Mouse (Mus musculus): Measurements from ENCODE around the gene Snx30.

The Snx30 gene

DNA sequence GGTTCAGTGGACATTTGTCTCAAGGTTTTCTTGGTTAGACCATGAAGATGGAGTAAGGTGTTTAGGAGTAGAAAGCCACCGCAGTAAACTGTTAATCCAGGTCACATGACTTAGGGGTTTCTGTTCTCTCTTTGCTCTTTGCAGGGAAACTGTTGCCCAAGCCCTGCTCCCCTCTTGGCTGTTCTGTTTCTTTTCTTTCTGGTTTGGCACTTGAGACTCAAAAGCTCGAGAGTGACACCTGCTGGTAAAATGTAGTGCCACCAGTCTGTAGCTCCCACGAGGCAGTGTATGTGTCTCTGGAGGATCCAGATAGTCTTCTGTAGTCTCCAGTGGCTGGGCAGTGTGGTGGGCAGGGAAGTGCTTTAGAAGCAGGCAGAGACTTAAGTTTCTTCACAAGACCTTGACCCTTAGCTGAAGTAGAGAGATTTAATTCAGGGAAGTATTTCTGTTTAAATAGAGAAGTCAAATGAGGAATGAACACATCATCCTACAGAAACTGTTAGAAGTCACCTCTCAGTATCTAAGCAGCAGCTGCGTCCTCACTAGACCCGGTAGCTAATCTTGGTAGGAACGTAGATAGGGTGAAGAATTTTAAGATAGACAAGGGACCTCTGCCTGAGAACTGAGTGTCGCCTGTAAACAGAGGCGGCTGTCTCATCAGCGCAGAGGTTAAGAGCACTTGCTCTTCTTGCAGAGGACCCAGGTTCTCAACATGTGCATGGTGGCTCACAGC lies 65.4 kb downstream of the Snx30 start:
- DNase-seq (ENCODE audit: low spot score in 2 of 2), result peak; percentile 55 to 78

DNA sequence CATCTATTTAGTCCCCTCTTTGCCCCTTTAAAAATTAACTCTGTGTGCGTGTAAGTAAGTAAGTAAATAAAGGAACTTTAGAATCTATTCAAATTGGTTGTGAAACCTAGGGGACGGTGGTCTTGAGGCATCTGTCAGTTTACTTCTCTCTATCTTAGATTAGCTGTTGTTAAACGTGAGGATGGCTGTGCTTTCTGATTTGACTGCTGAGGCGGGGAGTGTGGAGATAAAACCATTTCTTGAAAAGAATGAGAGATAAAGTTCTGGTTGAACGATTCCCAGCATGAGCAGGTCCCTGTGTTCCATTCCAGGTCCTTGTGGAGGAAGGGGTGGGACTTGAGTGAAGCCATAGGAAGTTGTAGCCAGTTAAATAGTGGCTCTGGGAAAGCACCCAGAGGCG lies 67.6 kb downstream of the Snx30 start:
- DNase-seq (ENCODE audit: low spot score in 2 of 2), result no peak

GRCm38 (mm10) chr4:59873830-59874229 lies 68.2 kb downstream of the Snx30 start:
- no peak for DNase-seq (ENCODE audit: low spot score in 2 of 2)

- no peak for DNase-seq (ENCODE audit: low spot score in 2 of 2)
These were observed 70.9 kb downstream of the Snx30 start for GRCm38 (mm10) chr4:59876570-59876969.

DNA sequence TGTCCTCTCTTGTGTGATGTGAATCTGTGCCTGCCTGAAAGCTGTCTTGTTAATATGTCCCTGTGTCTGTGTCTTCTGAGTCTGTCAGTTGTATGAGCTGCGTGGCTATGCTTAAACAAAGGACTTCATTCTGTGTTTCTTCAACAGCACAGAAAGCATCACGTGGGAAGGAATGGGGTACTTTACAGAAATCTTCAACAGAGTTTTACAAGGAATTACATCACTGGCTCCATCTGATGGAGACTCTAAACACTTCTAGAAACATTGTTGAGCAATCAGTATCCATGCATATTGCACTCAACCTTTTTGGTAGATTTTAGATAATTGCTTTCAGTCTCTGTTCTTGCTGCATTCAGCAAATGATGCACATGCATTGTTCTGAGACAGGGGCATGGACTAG lies 71.4 kb downstream of the Snx30 start:
- DNase-seq (ENCODE audit: low spot score in 2 of 2), result no peak

DNA sequence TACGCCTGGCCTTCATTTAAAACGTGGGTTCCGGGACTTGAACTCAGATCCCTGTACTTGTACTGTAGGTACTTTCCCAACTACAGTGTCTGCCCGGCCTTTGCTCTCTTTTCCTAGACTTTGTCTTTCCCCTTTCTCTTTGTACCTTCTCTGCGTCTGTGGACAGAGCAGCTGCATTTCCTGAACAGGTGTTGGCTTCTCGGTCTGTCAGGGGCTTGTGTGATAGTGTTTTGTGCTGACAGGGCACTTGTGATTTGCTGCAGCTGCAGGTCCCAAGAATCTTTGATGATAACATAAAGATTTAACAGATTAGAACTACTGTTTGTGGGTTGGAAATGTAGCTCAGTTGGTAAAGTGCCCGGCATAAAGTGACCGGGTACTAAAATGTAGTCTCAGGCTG lies 73.0 kb downstream of the Snx30 start:
- DNase-seq (ENCODE audit: low spot score in 2 of 2), result no peak

DNA sequence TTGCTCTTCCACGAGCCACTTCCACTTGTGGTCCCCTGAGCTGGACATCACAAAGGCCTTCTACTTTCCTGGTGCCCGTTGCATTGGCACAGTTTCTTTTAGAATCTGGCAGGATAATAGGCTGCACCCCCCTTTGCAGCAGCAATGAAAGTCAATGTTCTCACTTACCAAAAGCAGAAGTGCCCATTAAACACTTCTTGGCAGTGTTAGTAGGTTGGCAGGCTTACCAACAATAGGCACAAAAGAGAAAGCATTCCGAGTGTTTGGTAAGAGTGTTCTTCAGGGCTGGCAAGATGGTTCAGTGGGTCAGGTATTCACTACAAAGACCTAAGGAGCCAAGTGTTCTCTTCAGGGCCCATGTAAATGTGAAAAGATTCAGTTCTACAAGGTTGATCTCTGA lies 73.8 kb downstream of the Snx30 start:
- no peak for DNase-seq (ENCODE audit: low spot score in 2 of 2)

- DNase-seq (ENCODE audit: low spot score in 2 of 2), result no peak
These were observed 75.1 kb downstream of the Snx30 start for GRCm38 (mm10) chr4:59880725-59881124.

- no peak for DNase-seq (ENCODE audit: low spot score in 2 of 2)
These were observed 75.6 kb downstream of the Snx30 start for GRCm38 (mm10) chr4:59881210-59881609.

DNA sequence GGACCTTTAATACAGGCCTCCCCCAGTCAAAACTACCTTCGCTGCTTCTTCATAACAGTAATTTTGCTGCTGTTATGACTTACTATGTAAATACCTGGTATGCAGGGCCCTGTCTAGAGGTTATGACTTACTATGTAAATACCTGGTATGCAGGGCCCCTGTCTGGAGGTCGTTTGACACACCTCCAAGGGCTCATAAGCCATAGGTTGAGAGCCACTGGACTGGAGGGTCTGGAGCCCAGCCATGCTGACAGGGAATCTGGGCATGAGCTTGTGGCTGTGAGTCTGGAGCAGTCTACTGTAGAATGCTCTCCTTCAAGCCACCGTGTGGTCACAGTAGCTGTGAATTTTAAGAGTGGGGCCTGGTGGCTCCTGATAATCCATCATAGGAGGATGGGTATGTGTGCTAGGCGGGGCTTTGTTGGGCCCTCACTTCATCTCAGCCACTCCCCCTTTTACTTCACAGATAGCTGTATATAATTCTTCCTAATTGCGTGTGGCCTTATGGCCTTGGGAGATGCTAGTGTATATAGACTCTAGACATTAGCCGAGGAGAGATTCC lies 78.6 kb downstream of the Snx30 start:
- no peak for DNase-seq (ENCODE audit: low spot score in 2 of 2)

- DNase-seq (ENCODE audit: low spot score in 2 of 2), result no peak
These were observed 80.6 kb downstream of the Snx30 start for GRCm38 (mm10) chr4:59886281-59886680.

DNA sequence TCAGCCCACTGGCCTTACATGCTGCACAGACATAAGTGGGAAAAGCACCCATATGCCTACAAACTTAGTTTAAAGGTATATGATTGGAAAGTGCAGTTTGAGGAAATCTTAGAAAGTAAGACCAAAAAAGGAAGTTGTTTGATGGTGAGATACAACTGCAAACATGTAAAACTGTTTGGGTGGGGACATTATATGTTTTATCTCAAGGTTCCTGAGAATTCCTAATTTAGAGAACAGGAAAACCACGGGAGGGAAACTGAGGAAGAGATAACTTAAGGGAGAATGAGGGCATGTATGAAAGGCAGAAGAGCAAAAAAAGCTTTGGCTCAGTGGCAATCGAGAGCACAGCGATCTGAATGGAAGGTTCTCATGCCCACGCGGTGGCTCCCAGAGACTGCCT lies 81.4 kb downstream of the Snx30 start:
- DNase-seq (ENCODE audit: low spot score in 2 of 2), result no peak

DNA sequence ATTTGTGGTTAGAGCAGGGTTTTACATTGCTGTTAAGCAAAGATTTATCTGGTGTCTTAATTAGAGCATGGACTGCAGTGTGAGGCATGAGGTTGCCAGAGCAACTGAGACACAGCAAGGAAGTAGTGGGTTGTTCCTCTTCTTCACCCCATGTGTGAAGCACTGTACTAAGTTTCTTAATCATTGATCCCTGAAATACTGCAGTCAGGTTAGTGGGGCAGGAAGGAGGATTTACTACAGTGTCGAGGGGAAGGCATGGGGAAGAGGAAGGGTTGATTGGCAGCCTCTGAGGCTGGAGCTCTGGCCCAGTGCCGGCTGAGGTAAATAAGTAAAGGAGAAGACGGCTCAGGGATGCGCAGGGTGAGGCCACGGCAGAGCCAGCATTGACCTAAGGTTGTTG lies 82.4 kb downstream of the Snx30 start:
- DNase-seq (ENCODE audit: low spot score in 2 of 2), result no peak

- DNase-seq (ENCODE audit: low spot score in 2 of 2), result no peak
These were observed 84.5 kb downstream of the Snx30 start for GRCm38 (mm10) chr4:59890086-59890600.

DNA sequence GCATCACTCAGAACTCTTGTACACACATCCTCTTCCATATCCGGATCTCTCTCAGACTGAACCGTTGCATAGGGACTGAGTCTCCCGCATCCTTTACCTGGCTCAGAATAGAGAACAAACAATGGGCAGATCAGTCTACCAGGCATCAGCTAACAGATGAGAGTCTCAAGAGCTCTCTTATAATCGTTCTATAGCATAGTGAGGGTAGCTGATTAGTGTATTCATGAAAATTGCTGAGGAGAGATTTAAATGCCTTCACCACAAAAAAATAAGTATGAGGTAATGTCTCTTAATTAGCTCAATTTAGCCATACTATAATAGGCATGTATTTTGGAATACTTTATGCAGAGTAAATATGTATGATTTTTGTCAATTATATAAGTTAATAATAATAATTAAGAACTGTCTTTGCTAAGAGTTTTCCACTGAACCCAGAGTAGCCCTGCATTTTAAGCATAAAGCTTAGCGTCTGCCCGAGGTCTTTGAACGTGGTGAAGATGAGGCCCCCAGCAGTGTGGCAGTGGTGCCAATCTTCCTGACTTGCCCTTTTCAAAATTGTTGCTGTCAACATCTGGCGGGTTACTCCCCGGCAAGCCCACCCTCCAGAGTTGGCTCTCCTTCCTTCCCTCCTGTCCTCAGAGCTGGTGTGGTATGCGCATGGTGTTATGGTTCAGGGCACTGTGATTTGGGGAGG lies 86.2 kb downstream of the Snx30 start:
- DNase-seq (ENCODE audit: low spot score in 2 of 2), result no peak

DNA sequence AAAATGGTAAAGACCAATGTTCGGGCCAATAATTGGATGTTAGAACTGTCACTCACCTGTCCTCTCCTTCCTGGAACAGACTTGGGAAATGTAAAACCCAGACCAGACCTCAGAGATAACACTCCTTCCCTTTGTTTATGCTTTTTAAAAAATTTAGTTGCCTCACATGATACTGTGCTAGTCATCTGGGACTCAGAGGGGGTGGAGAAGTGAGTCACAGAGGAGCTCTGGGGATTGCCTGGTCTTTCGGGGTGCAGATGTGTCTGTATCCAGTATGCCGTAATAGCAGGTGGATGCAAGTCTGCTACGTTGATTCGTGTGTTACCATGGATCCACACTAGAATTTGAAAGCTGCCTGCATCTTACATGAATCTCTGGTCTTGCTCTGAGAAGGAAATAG lies 87.1 kb downstream of the Snx30 start:
- no peak for DNase-seq (ENCODE audit: low spot score in 2 of 2)

- DNase-seq (ENCODE audit: low spot score in 2 of 2), result no peak
These were observed 88.8 kb downstream of the Snx30 start for GRCm38 (mm10) chr4:59894415-59894814.

GRCm38 (mm10) chr4:59894977-59895575 lies 89.4 kb downstream of the Snx30 start:
- DNase-seq (ENCODE audit: low spot score in 2 of 2), result no peak

DNA sequence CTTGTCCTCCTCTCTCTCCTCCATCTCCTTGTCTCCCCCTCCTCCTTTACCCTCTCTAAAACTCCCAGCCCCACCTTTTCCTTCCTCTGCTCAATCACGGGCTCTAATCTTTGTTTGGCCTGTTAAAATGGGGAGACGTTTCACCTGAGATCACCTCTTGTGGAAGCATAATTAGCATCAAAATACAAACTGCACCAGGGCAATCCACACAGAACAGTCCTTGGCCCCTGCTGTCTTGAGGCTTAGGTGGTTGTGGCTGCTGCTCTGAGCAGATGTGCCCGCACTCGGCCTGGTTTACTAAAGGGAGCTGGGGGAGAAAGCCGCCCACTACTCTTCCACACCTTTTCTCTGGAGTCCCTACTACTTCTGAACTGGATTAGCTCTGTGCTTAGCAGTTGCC lies 90.4 kb downstream of the Snx30 start:
- DNase-seq (ENCODE audit: low spot score in 2 of 2), result no peak

DNA sequence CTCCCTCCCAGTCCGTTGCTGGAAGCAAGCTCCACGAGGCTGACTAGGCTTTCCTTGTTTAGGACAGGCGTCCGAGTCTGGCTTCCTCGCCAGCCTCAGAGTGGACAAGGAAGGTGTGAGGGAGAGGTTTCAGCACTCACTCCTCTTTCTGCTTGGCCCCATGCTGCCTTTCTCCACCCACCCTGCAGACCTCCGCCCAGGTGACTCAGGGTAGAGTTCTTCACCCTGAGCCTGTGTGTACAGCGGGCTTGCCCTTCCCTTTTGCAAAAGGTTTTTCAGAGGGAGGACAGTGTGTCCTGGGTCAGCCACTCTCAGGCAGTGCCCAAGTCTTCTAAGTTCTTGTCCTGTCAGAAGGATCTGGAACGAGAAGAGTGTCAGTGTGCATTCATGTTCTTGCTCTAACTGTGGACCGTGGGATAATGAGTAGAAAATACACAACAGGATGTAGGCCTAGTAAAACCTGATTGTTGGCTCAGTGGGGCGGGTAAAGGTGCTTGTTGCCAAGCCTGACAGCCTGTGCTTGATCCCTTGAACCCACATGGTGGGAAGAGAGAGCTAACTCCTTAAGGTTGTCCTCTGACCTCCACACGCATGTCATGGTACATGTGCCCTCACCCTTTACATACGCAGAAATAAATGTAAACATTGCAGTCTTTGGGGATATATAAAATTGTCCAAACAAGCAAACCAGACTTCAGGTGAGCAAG lies 92.3 kb downstream of the Snx30 start:
- DNase-seq (ENCODE audit: low spot score in 2 of 2), result no peak

GRCm38 (mm10) chr4:59898521-59898919 lies 92.9 kb downstream of the Snx30 start:
- no peak for DNase-seq (ENCODE audit: low spot score in 2 of 2)

GRCm38 (mm10) chr4:59901810-59902209 lies 96.2 kb downstream of the Snx30 start:
- DNase-seq (ENCODE audit: low spot score in 2 of 2), result no peak

Measured in spleen, postnatal 10 days (tissue).